Mouse (Mus musculus) stomach, embryonic 16.5 days (tissue): ENCODE data around the gene Stat3. TPM values are rescaled to one million over a fixed set of nuclear protein-coding genes. Genes with fewer than 3 reads are reported as not detected.

Experiments
- ATAC-seq: fragments of 200-750 bp; cut with Nextera tagmentation; 2 replicates; pipeline ENCODE4 v1.8.0; 2017; ENCODE audit warnings: moderate number of reproducible peaks, moderate TSS enrichment; ENCODE audit not compliant: insufficient read depth, low FRiP score
- H3K27ac ChIP-seq: fragments of 300-500 bp; sonication (generic); 2 replicates; pipeline ENCODE4 v1.5.1; 2014; ENCODE audit warnings: low read length
- H3K27me3 ChIP-seq: fragments of 300-500 bp; sonication (generic); 2 replicates; pipeline ENCODE4 v1.6.1; 2014; ENCODE audit warnings: low read length, control low read depth, mixed read lengths; ENCODE audit not compliant: control insufficient read depth, insufficient read depth
- H3K36me3 ChIP-seq: fragments of 300-500 bp; sonication (generic); 2 replicates; pipeline ENCODE4 v1.6.1; 2014; ENCODE audit warnings: low read length; ENCODE audit not compliant: control insufficient read depth, insufficient read depth
- H3K4me1 ChIP-seq: fragments of 300-500 bp; sonication (generic); 2 replicates; pipeline ENCODE4 v1.6.1; 2014; ENCODE audit warnings: low read length, control low read depth, mixed read lengths; ENCODE audit not compliant: control insufficient read depth, insufficient read depth
- H3K4me2 ChIP-seq: fragments of 300-500 bp; sonication (generic); 2 replicates; pipeline ENCODE4 v1.6.1; 2014; ENCODE audit warnings: low read depth, low read length, mixed read lengths
- H3K4me3 ChIP-seq: fragments of 300-500 bp; sonication (generic); replicated peaks from 2 replicates; pipeline ENCODE4 v1.5.1; 2014; ENCODE audit warnings: mild to moderate bottlenecking, low read length
- H3K9ac ChIP-seq: fragments of 300-500 bp; sonication (generic); 2 replicates; pipeline ENCODE4 v1.6.1; 2014; ENCODE audit warnings: low read length
- H3K9me3 ChIP-seq: fragments of 300-500 bp; sonication (generic); replicated peaks from 2 replicates; pipeline ENCODE4 v1.6.1; 2016; ENCODE audit warnings: low read length, control low read depth; ENCODE audit not compliant: control insufficient read depth
- WGBS: fragments of 180-500 bp; shearing (Covaris S2); extraction: QIAGEN DNeasy Blood & Tissue Kit; methylation state at CpG from one replicate; pipeline ENCODE4 v1.1.7; 2014; 5-methylcytosine and 5-hydroxymethylcytosine counted together
- polyA plus RNA-seq: library from polyadenylated mRNA; unstranded; fragments of >200 nt; fragmentation: Nextera tagmentation; extraction: Ambion mirVana; gene quantifications from 2 replicates; pipeline ENCODE4 v1.2.1, GENCODE M21; 2015

Stat3 gene
- polyA plus RNA-seq, 1 experiment from 2014 or later = 47.2 TPM

- H3K9ac ChIP-seq = peak overlapping the region; percentile 79
- no peaks in the 10 kb centered on the region for H3K27me3 ChIP-seq
- no peaks in the 10 kb centered on the region for H3K36me3 ChIP-seq
- peaks cover 10% of the 10 kb centered on the region; the same call in 1 of the 2 replicates for H3K4me1 ChIP-seq
- WGBS = 2% methylated on average over 55 of the region's 55 CpGs
- H3K27ac ChIP-seq = peak overlapping the region; percentile 60
- no peaks in the 10 kb centered on the region for H3K9me3 ChIP-seq
- ATAC-seq = peak; percentile 92
- H3K4me2 ChIP-seq = peak overlapping the region; percentile 82
- peak overlapping the region; percentile 59 for H3K4me3 ChIP-seq
Measured at GRCm38 (mm10) chr11:100860198-100861048, 78.9 kb downstream of the Stat3 start.

GRCm38 (mm10) chr11:100859579-100860075 is 79.7 kb downstream of the Stat3 start:
- Histone ChIP-seq H3K4me3 (peak overlapping the region; percentile 59), H3K9ac (peak overlapping the region; percentile 79), H3K36me3 (no peaks in the 10 kb centered on the region), H3K9me3 (no peaks in the 10 kb centered on the region), H3K27ac (0 out of 2 replicates have a peak overlapping the region, but pooled peaks have one; percentile 30), H3K4me2 (peak overlapping the region; percentile 82), H3K27me3 (no peaks in the 10 kb centered on the region), H3K4me1 (peaks cover 10% of the 10 kb centered on the region; the same call in 1 of the 2 replicates)
- no peak for ATAC-seq
- 51% methylated on average over 6 of the region's 6 CpGs for WGBS

- peak within 1 kb of the TSS; percentile 79 for H3K9ac ChIP-seq
- H3K4me2 ChIP-seq = peak within 1 kb of the TSS; percentile 82
- H3K4me3 ChIP-seq = peak within 1 kb of the TSS; percentile 59
- no peak for ATAC-seq
- peaks cover 10% of the 10 kb centered on the region; the same call in 1 of the 2 replicates for H3K4me1 ChIP-seq
- no peaks in the 10 kb centered on the region for H3K27me3 ChIP-seq
- no peaks in the 10 kb centered on the region for H3K9me3 ChIP-seq
- peak within 1 kb of the TSS; percentile 60 for H3K27ac ChIP-seq
- 57% methylated on average over 9 of the region's 9 CpGs for WGBS
- H3K36me3 ChIP-seq = no peaks in the 10 kb centered on the region
Measured at GRCm38 (mm10) chr11:100858935-100859578, 80.3 kb downstream of the Stat3 start, which contains the start of gene Stat5a. Gene Stat5a (plus strand): TSS chr11:100859351.

GRCm38 (mm10) chr11:100857960-100858359 is 81.4 kb downstream of the Stat3 start:
- WGBS = 57% methylated on average over 6 of the region's 6 CpGs
- Histone ChIP-seq H3K36me3 (no peaks in the 10 kb centered on the region), H3K4me2 (no peak overlapping the region), H3K9ac (no peak overlapping the region), H3K4me3 (no peak overlapping the region), H3K27me3 (no peaks in the 10 kb centered on the region), H3K27ac (no peak overlapping the region), H3K4me1 (peaks cover 10% of the 10 kb centered on the region; the same call in 1 of the 2 replicates), H3K9me3 (no peaks in the 10 kb centered on the region)
- no peak for ATAC-seq

GRCm38 (mm10) chr11:100855178-100855577 is 84.2 kb downstream of the Stat3 start:
- no peaks in the 10 kb centered on the region for H3K36me3 ChIP-seq
- no peaks in the 10 kb centered on the region for H3K27me3 ChIP-seq
- H3K4me3 ChIP-seq = no peak overlapping the region
- no peak overlapping the region for H3K4me2 ChIP-seq
- H3K9me3 ChIP-seq = no peaks in the 10 kb centered on the region
- peaks cover 14% of the 10 kb centered on the region; the same call in 1 of the 2 replicates for H3K4me1 ChIP-seq
- ATAC-seq = no peak
- H3K9ac ChIP-seq = no peak overlapping the region
- H3K27ac ChIP-seq = no peak overlapping the region
- 90% methylated on average over 4 of the region's 4 CpGs for WGBS

- H3K27ac ChIP-seq = no peak overlapping the region
- H3K4me1 ChIP-seq = peaks cover 9% of the 10 kb centered on the region; the same call in 1 of the 2 replicates
- no peak overlapping the region for H3K4me2 ChIP-seq
- H3K9me3 ChIP-seq = no peaks in the 10 kb centered on the region
- 48% methylated on average over 4 of the region's 4 CpGs for WGBS
- no peak for ATAC-seq
- H3K36me3 ChIP-seq = no peaks in the 10 kb centered on the region
- H3K9ac ChIP-seq = 0 out of 2 replicates have a peak overlapping the region, but pooled peaks have one; percentile 8
- no peak overlapping the region for H3K4me3 ChIP-seq
- no peaks in the 10 kb centered on the region for H3K27me3 ChIP-seq
Measured at GRCm38 (mm10) chr11:100854268-100854667, 85.1 kb downstream of the Stat3 start.

GRCm38 (mm10) chr11:100853018-100853417 is 86.3 kb downstream of the Stat3 start:
- H3K4me3 ChIP-seq = no peak overlapping the region
- H3K27ac ChIP-seq = no peak overlapping the region
- ATAC-seq = no peak
- 82% methylated on average over 5 of the region's 5 CpGs for WGBS
- no peak overlapping the region for H3K4me2 ChIP-seq
- peaks cover 20% of the 10 kb centered on the region for H3K4me1 ChIP-seq
- no peaks in the 10 kb centered on the region for H3K36me3 ChIP-seq
- no peaks in the 10 kb centered on the region for H3K27me3 ChIP-seq
- no peaks in the 10 kb centered on the region for H3K9me3 ChIP-seq
- H3K9ac ChIP-seq = no peak overlapping the region

- 69% methylated on average over 2 of the region's 2 CpGs for WGBS
- H3K9ac ChIP-seq = no peak overlapping the region
- ATAC-seq = no peak
- no peaks in the 10 kb centered on the region for H3K27me3 ChIP-seq
- peaks cover 21% of the 10 kb centered on the region for H3K4me1 ChIP-seq
- no peak overlapping the region for H3K27ac ChIP-seq
- H3K9me3 ChIP-seq = no peaks in the 10 kb centered on the region
- H3K36me3 ChIP-seq = no peaks in the 10 kb centered on the region
- H3K4me2 ChIP-seq = no peak overlapping the region
- no peak overlapping the region for H3K4me3 ChIP-seq
Measured at GRCm38 (mm10) chr11:100852088-100852487, 87.3 kb downstream of the Stat3 start.
